Mouse (Mus musculus) kidney, adult 8-10 months (tissue): ENCODE data around the gene Ovch2.
"Not testable (repeated sequence)": the region's sequence is repeated elsewhere in the genome, so short reads cannot be mapped to it uniquely, and the experiment has no call there.

ENCODE experiments used
- DNase-seq, 2 experiments: peaks; one replicate each; pipeline ENCODE4 v3.0.0; 2022

Ovch2 gene

GRCm38 (mm10) chr7:107801108-107801507 is at the start of gene Ovch2:
Gene Ovch2 (minus strand): TSS chr7:107801208.
- DNase-seq: no peak

DNA sequence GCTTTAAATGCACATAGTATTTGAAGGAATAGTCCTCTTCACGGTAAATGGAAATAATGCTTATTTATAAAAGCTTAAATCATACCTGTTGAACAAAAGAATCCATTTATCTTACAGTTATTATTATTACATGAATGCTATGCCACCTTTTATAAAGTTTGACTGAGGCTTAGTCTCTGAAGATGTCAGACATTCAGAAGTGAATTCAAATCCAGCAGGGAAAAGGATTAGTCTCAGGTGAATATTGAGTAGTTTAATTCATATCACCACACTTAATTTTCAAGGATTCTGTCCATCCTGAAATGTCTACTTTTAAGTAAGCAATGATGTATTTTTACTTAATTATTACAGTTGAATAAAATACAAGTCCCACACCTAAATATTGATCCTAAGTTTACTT is 46.4 kb upstream of the Ovch2 start, which contains the start of gene Olfr470:
TSS of gene Olfr470 (minus strand) at position 101 of the 400 bp plus-strand sequence.
- DNase-seq: not testable (repeated sequence)

DNA sequence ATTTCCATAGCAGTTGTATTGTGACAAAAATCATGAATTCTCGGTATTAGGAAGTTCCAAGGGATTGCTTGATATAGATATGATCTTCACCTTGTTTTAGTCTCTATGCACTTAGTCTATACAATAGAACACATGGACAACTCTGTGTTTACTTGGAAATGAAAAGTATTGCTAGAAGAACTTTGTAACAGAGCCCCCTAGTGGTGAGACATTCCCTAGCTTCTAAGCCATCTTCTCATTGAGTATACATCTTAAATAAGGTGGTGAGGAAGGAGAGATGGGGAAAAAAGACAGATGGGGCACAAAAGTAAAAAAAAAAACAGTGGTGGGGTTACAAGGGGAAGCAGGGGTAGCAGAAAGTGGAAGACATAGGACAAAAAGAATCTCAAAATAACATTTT is 40.7 kb upstream of the Ovch2 start:
- DNase-seq: no peak

- not testable (repeated sequence) for DNase-seq
Measured at GRCm38 (mm10) chr7:107825441-107825840, 24.4 kb upstream of the Ovch2 start, which contains the start of gene Olfr469. Gene Olfr469 (minus strand): TSS chr7:107825541.

DNA sequence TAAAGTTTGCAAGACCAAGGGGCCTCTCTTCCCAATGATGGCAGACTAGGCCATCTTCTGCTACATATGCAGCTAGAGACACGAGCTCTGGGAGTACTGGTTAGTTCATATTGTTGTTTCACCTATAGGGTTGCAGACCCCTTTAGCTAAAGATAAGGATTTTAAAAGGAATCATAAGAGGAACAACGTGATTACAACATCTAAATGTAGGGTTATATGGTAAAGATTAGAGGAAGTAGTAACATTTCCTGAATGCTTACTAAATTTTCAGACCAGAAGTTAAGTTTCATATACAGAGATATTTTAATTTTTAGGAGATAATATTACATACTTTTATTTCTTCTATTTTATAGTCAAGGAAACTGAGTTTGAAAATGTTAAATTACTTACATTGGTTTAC is 22.9 kb upstream of the Ovch2 start:
- not testable (repeated sequence) for DNase-seq

DNA sequence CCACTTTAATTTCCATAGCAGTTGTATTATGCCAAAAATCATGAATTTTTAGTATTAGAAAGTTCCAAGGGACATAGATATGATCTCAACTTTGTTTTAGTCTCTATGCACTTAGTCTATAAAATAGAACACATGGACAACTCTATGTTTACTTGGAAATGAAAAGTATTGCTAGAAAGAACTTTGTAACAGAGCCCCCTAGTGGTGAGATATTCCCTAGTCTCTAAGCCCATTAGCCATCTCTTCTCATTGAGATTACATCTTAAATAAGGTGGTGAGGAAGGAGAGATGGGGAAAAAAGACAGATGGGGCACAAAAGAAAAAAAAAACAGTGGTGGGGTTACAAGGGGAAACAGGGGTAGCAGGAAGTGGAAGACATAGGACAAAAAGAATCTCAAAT is 18.4 kb upstream of the Ovch2 start:
- no peak for DNase-seq

DNA sequence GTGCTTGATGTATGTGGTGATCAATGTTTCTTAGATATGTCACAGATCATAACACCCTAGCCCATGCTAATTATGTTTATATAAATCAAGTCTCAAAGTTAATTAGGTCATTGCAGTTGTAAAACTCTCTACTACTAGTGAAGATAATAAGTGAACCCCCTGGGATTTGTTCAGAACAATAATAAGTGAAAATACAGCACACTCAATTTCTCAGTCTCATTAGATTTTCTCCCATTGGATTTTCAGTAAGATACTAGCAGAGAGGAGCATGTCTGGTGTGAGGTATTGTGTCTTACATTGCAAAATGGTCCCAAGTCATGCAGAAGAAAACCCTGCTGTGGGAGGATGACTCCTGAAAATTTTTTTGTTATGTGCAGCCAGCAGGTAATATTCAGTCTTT is 11.0 kb upstream of the Ovch2 start, which contains the start of gene Olfr467:
TSS of gene Olfr467 (plus strand) at position 301 of the 400 bp plus-strand sequence.
- DNase-seq: no peak

GRCm38 (mm10) chr7:107802138-107802537 is 1.1 kb upstream of the Ovch2 start:
- DNase-seq: no peak

- no peak for DNase-seq
Measured at GRCm38 (mm10) chr7:107796500-107796899, 4.5 kb downstream of the Ovch2 start.

- peak; percentile 1 to 18 for DNase-seq
Measured at GRCm38 (mm10) chr7:107787977-107788620, 12.9 kb downstream of the Ovch2 start.

DNA sequence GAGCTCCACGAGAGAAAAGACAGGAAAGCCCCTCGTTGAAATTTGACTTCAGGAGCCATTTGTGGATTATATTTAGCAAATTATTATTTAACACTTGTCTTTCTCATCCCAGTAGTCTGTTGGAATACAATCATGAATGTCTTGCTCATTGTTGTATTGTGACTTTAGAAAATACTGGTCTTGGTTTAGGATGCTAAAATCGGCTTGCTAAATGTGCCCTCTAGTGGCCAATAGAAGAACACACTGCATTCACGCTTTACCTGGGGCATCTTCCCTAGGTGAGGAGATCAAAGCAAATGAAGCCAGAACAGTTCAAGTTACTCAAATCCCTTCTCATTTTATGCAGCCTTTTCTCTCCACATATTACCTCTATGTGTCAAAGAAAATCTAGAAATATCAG is 21.4 kb downstream of the Ovch2 start:
- peak in 1 of 2 experiments; percentile 5 for DNase-seq

GRCm38 (mm10) chr7:107778216-107778615 is 22.8 kb downstream of the Ovch2 start:
- DNase-seq: no peak

GRCm38 (mm10) chr7:107770812-107771211 is 30.2 kb downstream of the Ovch2 start:
- no peak for DNase-seq

GRCm38 (mm10) chr7:107757308-107758151 is 43.5 kb downstream of the Ovch2 start, which contains the start of gene Cyb5r2:
Gene Cyb5r2 (minus strand): TSS chr7:107758032.
- no peak for DNase-seq

- no peak for DNase-seq
Measured at GRCm38 (mm10) chr7:107756748-107757147, 44.3 kb downstream of the Ovch2 start.

DNA sequence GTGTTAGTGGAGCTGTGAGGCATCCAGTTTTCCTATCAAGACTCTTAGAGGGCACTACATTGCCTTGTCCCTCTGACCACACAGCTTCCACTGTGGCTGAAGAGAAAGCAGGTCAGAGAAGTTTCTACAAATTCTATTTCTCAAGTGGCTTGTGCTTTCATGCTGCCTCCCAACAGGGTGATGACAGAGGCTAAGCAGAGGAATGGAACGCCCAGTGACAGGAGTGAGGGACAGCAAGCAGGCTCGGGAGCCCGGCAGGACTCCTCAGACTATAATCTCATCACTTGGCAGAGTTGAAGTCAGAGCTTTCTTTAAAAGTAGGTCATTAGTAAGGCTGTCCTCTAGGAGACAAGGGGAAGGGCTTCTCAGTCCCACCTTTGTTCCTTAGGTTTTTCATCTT is 45.1 kb downstream of the Ovch2 start:
- no peak for DNase-seq

GRCm38 (mm10) chr7:107752031-107752520 is 48.9 kb downstream of the Ovch2 start:
- no peak for DNase-seq

DNA sequence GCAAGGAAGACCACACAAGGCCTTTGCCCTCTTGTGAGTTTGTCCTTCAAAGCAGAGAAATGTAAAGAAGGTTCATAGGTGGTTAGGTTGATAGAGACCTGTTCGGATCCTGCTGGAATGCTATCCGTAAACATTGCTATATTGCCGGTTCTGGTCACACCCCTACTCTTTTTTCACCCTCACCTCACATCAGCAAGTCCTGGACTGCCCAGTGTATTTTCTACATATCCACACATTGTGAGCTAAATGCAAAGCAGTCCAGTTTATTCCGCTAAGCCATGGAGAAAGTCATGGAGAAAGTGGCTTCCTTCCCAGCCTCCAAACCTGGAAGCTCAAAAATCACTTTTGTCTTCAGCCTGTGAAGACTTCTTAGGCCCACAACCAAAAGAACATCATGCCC is 51.3 kb downstream of the Ovch2 start:
- DNase-seq: no peak

DNA sequence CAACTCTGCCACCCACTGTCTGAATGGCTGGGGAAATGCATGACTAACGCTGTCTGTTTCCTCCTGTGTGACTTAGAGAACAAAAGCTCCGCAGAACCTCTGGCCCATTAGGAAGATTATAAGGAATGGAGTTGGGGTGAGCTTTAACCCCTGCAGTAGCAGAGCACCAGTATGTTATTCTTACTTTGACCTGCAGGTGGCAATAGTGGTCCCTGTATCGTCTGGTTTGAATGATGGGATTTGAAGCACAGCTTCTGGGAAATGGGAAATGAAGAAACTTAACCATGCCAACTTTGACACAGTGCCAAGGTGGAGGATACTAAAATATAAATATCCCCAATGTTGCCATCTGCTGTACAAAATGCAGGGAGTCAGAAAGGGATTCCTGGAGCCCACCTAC is 51.7 kb downstream of the Ovch2 start:
- peak; percentile 8 to 25 for DNase-seq

GRCm38 (mm10) chr7:107747954-107748353 is 53.1 kb downstream of the Ovch2 start:
- peak; percentile 27 to 41 for DNase-seq

GRCm38 (mm10) chr7:107747476-107747875 is 53.5 kb downstream of the Ovch2 start:
- DNase-seq: no peak

DNA sequence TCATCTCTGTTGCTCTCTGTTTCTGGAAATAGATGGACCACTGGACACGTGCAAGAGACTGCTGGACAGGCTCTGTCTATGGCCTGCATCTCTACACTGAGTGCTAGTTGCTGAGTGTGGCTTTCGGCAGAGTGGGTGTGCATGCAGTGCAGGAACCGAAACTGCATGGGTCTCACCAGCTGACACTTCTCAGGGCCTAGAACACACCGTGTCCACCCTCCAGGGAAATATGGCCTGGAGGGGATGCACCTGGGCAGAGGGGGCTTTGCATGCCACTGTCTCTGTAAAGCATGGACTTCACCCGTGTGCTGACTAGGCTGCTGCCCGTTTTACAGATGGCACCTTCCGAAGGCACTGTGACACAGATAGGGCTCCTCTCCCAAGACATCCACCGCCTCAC is 55.0 kb downstream of the Ovch2 start:
- no peak for DNase-seq

GRCm38 (mm10) chr7:107745111-107745510 is 55.9 kb downstream of the Ovch2 start:
- DNase-seq: no peak

DNA sequence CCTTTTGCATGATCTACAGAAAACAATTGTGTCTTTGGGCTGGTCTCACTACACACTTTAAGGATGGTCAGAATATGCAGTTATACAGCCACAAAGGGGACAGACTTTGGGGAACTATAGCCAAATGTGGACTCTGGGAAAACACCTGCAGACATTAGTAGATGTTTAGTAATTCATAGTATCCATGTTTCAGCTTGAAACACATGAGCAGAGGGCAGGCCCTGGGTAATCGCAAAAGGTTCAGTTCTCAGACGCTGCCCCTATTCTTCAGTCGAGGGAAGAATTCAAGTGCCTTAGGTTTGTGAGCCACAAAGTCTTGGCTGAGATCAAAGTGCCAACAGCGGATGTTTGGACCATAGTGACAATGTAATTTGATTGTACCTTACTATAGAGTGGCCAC is 56.6 kb downstream of the Ovch2 start:
- no peak for DNase-seq
